Mouse (Mus musculus): ENCODE measurements around the gene 1110065P20Rik. TPM values are rescaled to one million over a fixed set of nuclear protein-coding genes. Genes with fewer than 3 reads are reported as not detected.

The 1110065P20Rik gene
- polyA plus RNA-seq, 1 experiment from 2014 or later = 15.3 TPM

GRCm38 (mm10) chr4:124808511-124808910, 42.5 kb downstream of the 1110065P20Rik start:
- H3K27me3 ChIP-seq = no peaks in the 10 kb centered on the region
- H3K4me1 ChIP-seq (replicated peaks) = peaks cover 73% of the 10 kb centered on the region
- H3K36me3 ChIP-seq = peaks cover 75% of the 10 kb centered on the region
- no peak overlapping the region for H3K4me3 ChIP-seq (replicated peaks)
- peak overlapping the region; percentile 28 for H3K9ac ChIP-seq
- WGBS (ENCODE audit: insufficient replicate concordance) = 43% methylated on average over 5 of the region's 5 CpGs
- ATAC-seq (ENCODE audit: low read depth) (peak; percentile 25; the same call in 1 of the 2 replicates), DNase-seq (no peak)
- H3K4me2 ChIP-seq = peak overlapping the region; percentile 28
- H3K9me3 ChIP-seq (replicated peaks) = no peaks in the 10 kb centered on the region
- peak overlapping the region; percentile 59 for H3K27ac ChIP-seq

GRCm38 (mm10) chr4:124803406-124803805, 47.6 kb downstream of the 1110065P20Rik start:
- peaks cover 69% of the 10 kb centered on the region for H3K36me3 ChIP-seq
- peak overlapping the region; percentile 93 for H3K4me2 ChIP-seq
- WGBS (ENCODE audit: insufficient replicate concordance) = 38% methylated on average over 6 of the region's 6 CpGs
- DNase-seq = no peak
- peak overlapping the region; percentile 82 for H3K4me3 ChIP-seq (replicated peaks)
- H3K9ac ChIP-seq = peak overlapping the region; percentile 96
- H3K27ac ChIP-seq = peak overlapping the region; percentile 99
- ATAC-seq (ENCODE audit: low read depth) = no peak
- no peaks in the 10 kb centered on the region for H3K27me3 ChIP-seq
- H3K4me1 ChIP-seq (replicated peaks) = peaks cover 66% of the 10 kb centered on the region
- H3K9me3 ChIP-seq (replicated peaks) = no peaks in the 10 kb centered on the region

GRCm38 (mm10) chr4:124802309-124803260, 48.4 kb downstream of the 1110065P20Rik start:
- Histone ChIP-seq H3K36me3 (peaks cover 70% of the 10 kb centered on the region), H3K9ac (peak overlapping the region; percentile 96), H3K9me3 (replicated peaks) (no peaks in the 10 kb centered on the region), H3K4me1 (replicated peaks) (peaks cover 58% of the 10 kb centered on the region), H3K27me3 (no peaks in the 10 kb centered on the region), H3K4me3 (replicated peaks) (peak overlapping the region; percentile 82), H3K4me2 (peak overlapping the region; percentile 93), H3K27ac (peak overlapping the region; percentile 99)
- under 1% methylated on average over 53 of the region's 53 CpGs for WGBS (ENCODE audit: insufficient replicate concordance)
- ATAC-seq (ENCODE audit: low read depth) (peak; percentile 98), DNase-seq (peak; percentile 95)

DNA sequence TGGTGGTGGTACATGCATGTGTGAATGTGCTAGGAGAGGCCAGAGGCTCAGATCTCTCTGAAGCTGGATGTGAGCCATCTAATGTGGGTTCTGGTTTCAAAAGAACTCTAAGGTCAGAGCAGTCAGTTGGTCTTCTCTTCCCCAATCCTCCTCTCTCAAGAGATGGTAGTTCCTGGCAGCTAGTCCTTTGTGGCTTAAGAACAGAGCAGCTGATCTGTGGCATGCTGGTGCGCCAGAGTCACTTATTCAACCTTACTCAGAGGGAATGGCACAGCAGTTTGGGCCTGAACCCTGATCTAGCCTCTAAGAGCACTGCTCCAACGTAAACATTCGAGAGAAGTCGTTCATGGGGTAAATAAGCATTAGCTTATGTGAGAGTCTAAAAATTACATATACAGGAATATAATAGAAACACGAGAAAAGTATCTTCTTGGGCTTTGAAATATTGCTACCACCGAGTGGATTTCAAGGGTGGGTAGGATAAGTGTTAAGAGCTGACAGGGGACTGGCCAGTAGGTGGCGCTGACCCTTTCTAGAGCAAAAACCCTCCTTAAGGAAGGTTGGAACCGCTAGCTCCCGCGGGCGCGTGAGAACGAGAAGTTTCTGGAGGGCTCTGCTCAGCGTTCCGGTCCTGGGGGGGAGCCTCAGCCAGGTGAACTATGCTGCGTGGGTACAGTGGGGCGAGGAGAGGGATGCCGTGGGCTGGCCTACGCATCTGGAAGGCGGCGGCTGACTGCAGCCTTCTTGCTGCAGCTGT, 49.3 kb downstream of the 1110065P20Rik start, which contains the start of gene Mtf1:
Mtf1 (plus strand) TSS at position 553 of the 757 bp plus-strand sequence.
- DNase-seq (peak; percentile 79), ATAC-seq (ENCODE audit: low read depth) (peak; percentile 71)
- Histone ChIP-seq H3K9me3 (replicated peaks) (no peaks in the 10 kb centered on the region), H3K9ac (peak within 1 kb of the TSS; percentile 96), H3K4me2 (peak within 1 kb of the TSS; percentile 93), H3K36me3 (peaks cover 68% of the 10 kb centered on the region), H3K27ac (peak within 1 kb of the TSS; percentile 99), H3K4me1 (replicated peaks) (peaks cover 49% of the 10 kb centered on the region), H3K4me3 (replicated peaks) (peak within 1 kb of the TSS; percentile 82), H3K27me3 (no peaks in the 10 kb centered on the region)
- 4% methylated on average over 21 of the region's 21 CpGs for WGBS (ENCODE audit: insufficient replicate concordance)

Other genes starting within 250 kb of the 1110065P20Rik start
- gene 3100002H09Rik, start 240.4 kb downstream of the 1110065P20Rik start, polyA plus RNA-seq (2015; fragmentation: Nextera tagmentation; extraction: Ambion mirVana) = not detected in 2 replicates
- not detected in 2 replicates for gene Pou3f1, start 194.4 kb downstream of the 1110065P20Rik start, polyA plus RNA-seq (2015; fragmentation: Nextera tagmentation; extraction: Ambion mirVana)
- 37.5 and 48.1 TPM in 2 replicates for gene Utp11, start 157.6 kb downstream of the 1110065P20Rik start, polyA plus RNA-seq (2015; fragmentation: Nextera tagmentation; extraction: Ambion mirVana)
- 3.1 and 3.6 TPM in 2 replicates for gene Fhl3, start 150.5 kb downstream of the 1110065P20Rik start, polyA plus RNA-seq (2015; fragmentation: Nextera tagmentation; extraction: Ambion mirVana)
- gene Sf3a3, start 136.4 kb downstream of the 1110065P20Rik start, polyA plus RNA-seq (2015; fragmentation: Nextera tagmentation; extraction: Ambion mirVana) = 91.3 and 101 TPM in 2 replicates
- 43.2 and 49.7 TPM in 2 replicates for gene Inpp5b, start 109.3 kb downstream of the 1110065P20Rik start, polyA plus RNA-seq (2015; fragmentation: Nextera tagmentation; extraction: Ambion mirVana)
- gene Mtf1, start 49.1 kb downstream of the 1110065P20Rik start, polyA plus RNA-seq (2015; fragmentation: Nextera tagmentation; extraction: Ambion mirVana) = 14.4 and 15.5 TPM in 2 replicates
- 20.0 and 23.2 TPM in 2 replicates for gene Yrdc, start 517 bp downstream of the 1110065P20Rik start, polyA plus RNA-seq (2015; fragmentation: Nextera tagmentation; extraction: Ambion mirVana)
- 0.03 and 0.05 TPM in 2 replicates for gene Maneal, start 11.0 kb upstream of the 1110065P20Rik start, polyA plus RNA-seq (2015; fragmentation: Nextera tagmentation; extraction: Ambion mirVana)
- gene Epha10, start 29.7 kb upstream of the 1110065P20Rik start, polyA plus RNA-seq (2015; fragmentation: Nextera tagmentation; extraction: Ambion mirVana) = not detected in 2 replicates
- gene 9930104L06Rik, start 85.9 kb upstream of the 1110065P20Rik start, polyA plus RNA-seq (2015; fragmentation: Nextera tagmentation; extraction: Ambion mirVana) = 6.6 and 7.6 TPM in 2 replicates
- 142 and 161 TPM in 2 replicates for gene Cdca8, start 88.1 kb upstream of the 1110065P20Rik start, polyA plus RNA-seq (2015; fragmentation: Nextera tagmentation; extraction: Ambion mirVana)
- 0.51 and 0.70 TPM in 2 replicates for gene Rspo1, start 135.2 kb upstream of the 1110065P20Rik start, polyA plus RNA-seq (2015; fragmentation: Nextera tagmentation; extraction: Ambion mirVana)
- 48.8 and 57.2 TPM in 2 replicates for gene Gnl2, start 165.4 kb upstream of the 1110065P20Rik start, polyA plus RNA-seq (2015; fragmentation: Nextera tagmentation; extraction: Ambion mirVana)
- gene Dnali1, start 214.5 kb upstream of the 1110065P20Rik start, polyA plus RNA-seq (2015; fragmentation: Nextera tagmentation; extraction: Ambion mirVana) = not detected in 2 replicates
- 16.1 and 19.6 TPM in 2 replicates for gene Snip1, start 215.5 kb upstream of the 1110065P20Rik start, polyA plus RNA-seq (2015; fragmentation: Nextera tagmentation; extraction: Ambion mirVana)
- 25.9 and 32.0 TPM in 2 replicates for gene Meaf6, start 233.9 kb upstream of the 1110065P20Rik start, polyA plus RNA-seq (2015; fragmentation: Nextera tagmentation; extraction: Ambion mirVana)